Mouse (Mus musculus): ENCODE results near the gene Ugt1a10. TPM values are rescaled to one million over a fixed set of nuclear protein-coding genes. Genes with fewer than 3 reads are reported as not detected.

Ugt1a10 gene
- polyA plus RNA-seq, 1 experiment from 2014 or later, result not detected

GRCm38 (mm10) chr1:88205294-88205922 lies 150.2 kb downstream of the Ugt1a10 start, which contains the start of gene Dnajb3:
Gene Dnajb3, minus strand, starts transcription at chr1:88205782.
- WGBS (ENCODE audit: insufficient replicate concordance), result 3% methylated on average over 62 of the region's 62 CpGs
- no peaks in the 10 kb centered on the region for H3K9me3 ChIP-seq (replicated peaks)
- DNase-seq (peak; percentile 83), ATAC-seq (ENCODE audit: low read depth) (peak; percentile 87)
- peak within 1 kb of the TSS; percentile 95 for H3K27ac ChIP-seq
- H3K4me3 ChIP-seq (replicated peaks), result peak within 1 kb of the TSS; percentile 68
- peaks cover 47% of the 10 kb centered on the region for H3K4me1 ChIP-seq (replicated peaks)
- H3K27me3 ChIP-seq, result peaks cover 5% of the 10 kb centered on the region; the same call in 1 of the 2 replicates
- H3K36me3 ChIP-seq, result 0 out of 2 replicates have a peak, but pooled peaks cover 3% of the 10 kb centered on the region
- H3K4me2 ChIP-seq, result peak within 1 kb of the TSS; percentile 85
- H3K9ac ChIP-seq, result peak within 1 kb of the TSS; percentile 82

- H3K4me1 ChIP-seq (replicated peaks), result peaks cover 47% of the 10 kb centered on the region
- H3K36me3 ChIP-seq, result 0 out of 2 replicates have a peak, but pooled peaks cover 3% of the 10 kb centered on the region
- 18% methylated on average over 2 of the region's 2 CpGs for WGBS (ENCODE audit: insufficient replicate concordance)
- H3K4me2 ChIP-seq, result peak overlapping the region; percentile 51
- DNase-seq (peak; percentile 76), ATAC-seq (ENCODE audit: low read depth) (peak; percentile 90)
- H3K4me3 ChIP-seq (replicated peaks), result no peak overlapping the region
- H3K9ac ChIP-seq, result peak overlapping the region; percentile 57; the same call in 1 of the 2 replicates
- H3K9me3 ChIP-seq (replicated peaks), result peaks cover 7% of the 10 kb centered on the region
- peak overlapping the region; percentile 95 for H3K27ac ChIP-seq
- H3K27me3 ChIP-seq, result 0 out of 2 replicates have a peak, but pooled peaks cover 2% of the 10 kb centered on the region
Measured at GRCm38 (mm10) chr1:88206843-88207479, 151.8 kb downstream of the Ugt1a10 start.

- ATAC-seq (ENCODE audit: low read depth), result no peak
Measured at GRCm38 (mm10) chr1:88211812-88212211, 156.6 kb downstream of the Ugt1a10 start, which contains the start of gene Ugt1a1. Gene Ugt1a1, plus strand, starts transcription at chr1:88211959.

GRCm38 (mm10) chr1:88212341-88213045 lies 157.3 kb downstream of the Ugt1a10 start:
- Histone ChIP-seq H3K27me3 (no peaks in the 10 kb centered on the region), H3K36me3 (no peaks in the 10 kb centered on the region), H3K27ac (no peak overlapping the region), H3K4me3 (replicated peaks) (no peak overlapping the region), H3K4me1 (replicated peaks) (peaks cover 14% of the 10 kb centered on the region), H3K4me2 (no peak overlapping the region), H3K9ac (no peak overlapping the region), H3K9me3 (replicated peaks) (peaks cover 50% of the 10 kb centered on the region)
- ATAC-seq (ENCODE audit: low read depth) (no peak), DNase-seq (no peak)
- 48% methylated on average over 8 of the region's 8 CpGs for WGBS (ENCODE audit: insufficient replicate concordance)

More at GRCm38 (mm10) chr1:88211812-88212211, 156.6 kb downstream of the Ugt1a10 start, which contains the start of gene Ugt1a1:
- Histone ChIP-seq H3K27me3 (no peaks in the 10 kb centered on the region), H3K27ac (no peak within 1 kb of the TSS), H3K4me1 (replicated peaks) (peaks cover 20% of the 10 kb centered on the region), H3K4me2 (no peak within 1 kb of the TSS), H3K9me3 (replicated peaks) (peaks cover 43% of the 10 kb centered on the region), H3K9ac (no peak within 1 kb of the TSS), H3K4me3 (replicated peaks) (no peak within 1 kb of the TSS), H3K36me3 (no peaks in the 10 kb centered on the region)
- no peak for DNase-seq
- WGBS (ENCODE audit: insufficient replicate concordance), result 56% methylated on average over 8 of the region's 8 CpGs

- Histone ChIP-seq H3K27ac (no peak overlapping the region), H3K36me3 (no peaks in the 10 kb centered on the region), H3K27me3 (no peaks in the 10 kb centered on the region), H3K4me1 (replicated peaks) (peaks cover 8% of the 10 kb centered on the region), H3K9ac (no peak overlapping the region), H3K4me2 (no peak overlapping the region), H3K4me3 (replicated peaks) (no peak overlapping the region), H3K9me3 (replicated peaks) (peaks cover 52% of the 10 kb centered on the region)
- no peak for ATAC-seq (ENCODE audit: low read depth)
- 45% methylated on average over 1 of the region's 1 CpGs for WGBS (ENCODE audit: insufficient replicate concordance)
- no peak for DNase-seq
Measured at GRCm38 (mm10) chr1:88213061-88213460, 157.9 kb downstream of the Ugt1a10 start.

GRCm38 (mm10) chr1:88213766-88214461 lies 158.7 kb downstream of the Ugt1a10 start:
- no peak for DNase-seq
- H3K27me3 ChIP-seq, result no peaks in the 10 kb centered on the region
- WGBS (ENCODE audit: insufficient replicate concordance), result 60% methylated on average over 2 of the region's 2 CpGs
- H3K9me3 ChIP-seq (replicated peaks), result peaks cover 52% of the 10 kb centered on the region
- H3K4me1 ChIP-seq (replicated peaks), result no peaks in the 10 kb centered on the region
- H3K4me3 ChIP-seq (replicated peaks), result no peak overlapping the region
- 0 out of 2 replicates have a peak, but pooled peaks have one; percentile 22 for ATAC-seq (ENCODE audit: low read depth)
- no peaks in the 10 kb centered on the region for H3K36me3 ChIP-seq
- no peak overlapping the region for H3K9ac ChIP-seq
- H3K4me2 ChIP-seq, result no peak overlapping the region
- no peak overlapping the region for H3K27ac ChIP-seq

GRCm38 (mm10) chr1:88214462-88214952 lies 159.3 kb downstream of the Ugt1a10 start:
- no peak overlapping the region for H3K4me2 ChIP-seq

GRCm38 (mm10) chr1:88215466-88216380 lies 160.5 kb downstream of the Ugt1a10 start:
- no peaks in the 10 kb centered on the region for H3K27me3 ChIP-seq
- no peak for DNase-seq
- ATAC-seq (ENCODE audit: low read depth), result no peak
- H3K9me3 ChIP-seq (replicated peaks), result peaks cover 52% of the 10 kb centered on the region
- no peaks in the 10 kb centered on the region for H3K36me3 ChIP-seq
- H3K4me3 ChIP-seq (replicated peaks), result no peak overlapping the region
- H3K27ac ChIP-seq, result no peak overlapping the region
- no peak overlapping the region for H3K4me2 ChIP-seq
- no peaks in the 10 kb centered on the region for H3K4me1 ChIP-seq (replicated peaks)
- 54% methylated on average over 10 of the region's 10 CpGs for WGBS (ENCODE audit: insufficient replicate concordance)
- no peak overlapping the region for H3K9ac ChIP-seq

More at GRCm38 (mm10) chr1:88214462-88214952, 159.3 kb downstream of the Ugt1a10 start:
- Histone ChIP-seq H3K27ac (no peak overlapping the region), H3K4me1 (replicated peaks) (no peaks in the 10 kb centered on the region), H3K27me3 (no peaks in the 10 kb centered on the region), H3K9me3 (replicated peaks) (peaks cover 52% of the 10 kb centered on the region), H3K9ac (no peak overlapping the region), H3K36me3 (no peaks in the 10 kb centered on the region), H3K4me3 (replicated peaks) (no peak overlapping the region)
- ATAC-seq (ENCODE audit: low read depth), result no peak
- no peak for DNase-seq
- 57% methylated on average over 2 of the region's 2 CpGs for WGBS (ENCODE audit: insufficient replicate concordance)

GRCm38 (mm10) chr1:88216551-88216950 lies 161.4 kb downstream of the Ugt1a10 start:
- Histone ChIP-seq H3K4me2 (no peak overlapping the region), H3K9ac (no peak overlapping the region), H3K4me3 (replicated peaks) (no peak overlapping the region), H3K27me3 (no peaks in the 10 kb centered on the region), H3K9me3 (replicated peaks) (peaks cover 49% of the 10 kb centered on the region), H3K36me3 (no peaks in the 10 kb centered on the region), H3K27ac (no peak overlapping the region), H3K4me1 (replicated peaks) (no peaks in the 10 kb centered on the region)
- 49% methylated on average over 2 of the region's 2 CpGs for WGBS (ENCODE audit: insufficient replicate concordance)
- DNase-seq (no peak), ATAC-seq (ENCODE audit: low read depth) (no peak; the same call in 1 of the 2 replicates)

- Histone ChIP-seq H3K4me1 (replicated peaks) (no peaks in the 10 kb centered on the region), H3K9me3 (replicated peaks) (peaks cover 43% of the 10 kb centered on the region), H3K36me3 (no peaks in the 10 kb centered on the region), H3K4me3 (replicated peaks) (no peak overlapping the region), H3K4me2 (no peak overlapping the region), H3K27ac (no peak overlapping the region), H3K9ac (no peak overlapping the region), H3K27me3 (no peaks in the 10 kb centered on the region)
- WGBS (ENCODE audit: insufficient replicate concordance), result 45% methylated on average over 2 of the region's 2 CpGs
- DNase-seq (no peak), ATAC-seq (ENCODE audit: low read depth) (no peak)
Measured at GRCm38 (mm10) chr1:88217144-88217543, 162.0 kb downstream of the Ugt1a10 start.
